Mouse (Mus musculus) T-helper 17 cell (primary cell): ENCODE measurements around the gene Adam12.

ENCODE experiments used
- in situ Hi-C, 2 experiments: fragments of 300-600 bp; cut with MboI, MseI; formaldehyde crosslinking; loops; 1 replicate in 1 of 2; 2 replicates in 1 of 2; pipeline ENCODE4 v1.15.1; 2025; ENCODE audit warnings: high pct_unique_total_duplicates in 2 of 2

Gene Adam12

DNA sequence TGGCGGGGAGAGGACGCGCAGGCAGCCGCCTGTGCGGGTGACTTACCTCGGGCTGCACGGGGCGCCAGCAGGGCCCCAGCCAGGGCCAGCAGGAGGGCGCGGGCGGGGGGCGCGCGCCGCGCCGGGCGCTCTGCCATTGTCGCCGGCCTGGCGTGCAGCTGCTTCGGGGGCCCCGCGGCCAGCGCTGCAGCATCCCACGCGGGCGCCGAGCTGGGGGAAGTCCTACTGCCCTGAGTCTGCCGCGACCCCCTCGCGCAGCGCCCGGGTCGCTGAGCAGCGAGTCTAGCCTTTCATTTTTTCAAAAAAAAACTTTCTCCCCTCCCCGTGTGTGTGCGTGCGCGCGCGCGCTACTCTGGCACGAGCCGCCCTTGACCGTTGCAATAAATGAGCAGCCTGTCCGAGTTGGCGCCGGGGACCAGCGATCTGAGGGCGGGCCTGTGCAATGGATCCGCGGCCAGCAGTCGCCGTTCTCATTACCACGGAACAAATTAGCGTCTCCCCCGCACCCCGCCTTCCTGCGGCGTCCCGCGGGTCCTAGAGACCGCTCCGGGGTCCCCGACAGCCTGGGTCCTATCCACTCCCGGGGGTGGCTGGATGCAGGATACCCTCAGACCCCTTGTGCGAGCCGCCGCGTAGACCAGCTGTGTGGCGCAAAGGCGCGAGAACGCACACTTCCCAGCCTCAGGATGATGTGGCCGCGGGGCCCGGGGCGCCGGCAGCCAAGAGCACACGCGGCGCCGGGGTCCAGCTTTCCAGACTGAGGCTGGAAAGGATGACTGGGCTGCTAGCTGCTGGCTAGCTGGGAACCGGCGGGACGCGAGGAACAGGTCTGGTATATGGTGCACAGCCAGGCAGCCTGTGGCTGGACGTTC lies 7.0 kb downstream of the Adam12 start:
- in situ Hi-C loops: loop anchor here (10.0 kb wide), 1 partner anchor 370 kb away; no protein-coding TSS in a partner anchor

DNA sequence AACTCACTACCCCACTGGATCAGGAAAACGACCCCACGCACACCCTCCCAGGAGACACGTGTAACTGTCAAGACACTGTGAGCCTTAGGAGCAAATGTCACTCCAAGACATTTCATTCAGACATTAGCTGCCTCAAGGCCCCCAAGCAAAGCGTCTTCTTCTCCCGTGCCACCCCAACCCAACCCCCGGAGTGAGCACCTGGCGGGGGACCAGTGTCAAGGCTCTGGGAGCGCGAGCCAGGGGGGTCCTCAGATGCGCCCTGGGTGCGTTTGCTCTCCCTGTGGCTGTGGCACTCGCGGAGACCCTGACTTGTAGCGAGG lies 7.6 kb downstream of the Adam12 start:
- in situ Hi-C loops: loop anchor here (10.0 kb wide), 1 partner anchor 370 kb away; no protein-coding TSS in a partner anchor

DNA sequence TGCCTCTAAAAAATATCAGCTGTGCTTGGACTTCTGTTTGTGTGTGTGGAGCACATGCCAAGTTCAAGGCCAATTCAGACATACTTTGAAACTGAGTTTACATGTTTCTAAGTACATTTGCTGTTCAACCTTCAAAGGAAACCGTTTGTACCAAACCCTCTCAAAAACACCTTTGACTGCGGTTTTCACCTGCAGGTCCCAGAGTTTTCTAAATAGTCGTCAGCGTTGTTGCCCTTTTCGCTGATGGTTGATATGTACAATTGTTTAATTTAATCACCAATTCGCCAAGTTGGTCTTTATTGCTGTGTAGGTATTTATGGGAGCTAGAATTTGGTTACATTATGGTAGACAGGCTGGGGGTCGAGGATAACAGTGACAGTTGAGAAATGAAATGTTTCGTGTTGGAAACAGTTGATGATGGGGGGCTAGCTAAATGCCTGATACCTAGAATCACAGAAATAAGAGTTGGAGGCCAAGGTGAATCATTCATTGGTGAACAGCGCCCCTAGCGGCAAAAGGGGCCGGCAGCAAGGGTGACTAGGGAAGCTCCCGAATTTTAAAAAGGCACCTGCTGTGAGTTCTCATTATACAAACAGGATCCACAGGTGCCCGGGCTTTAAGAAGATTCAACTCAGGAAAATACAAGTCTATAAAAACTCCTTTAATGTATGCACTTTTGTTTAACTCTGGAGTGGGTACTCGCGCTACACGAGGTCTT lies 8.3 kb downstream of the Adam12 start:
- in situ Hi-C loops: loop anchor here (10.0 kb wide), 1 partner anchor 369 kb away; no protein-coding TSS in a partner anchor

DNA sequence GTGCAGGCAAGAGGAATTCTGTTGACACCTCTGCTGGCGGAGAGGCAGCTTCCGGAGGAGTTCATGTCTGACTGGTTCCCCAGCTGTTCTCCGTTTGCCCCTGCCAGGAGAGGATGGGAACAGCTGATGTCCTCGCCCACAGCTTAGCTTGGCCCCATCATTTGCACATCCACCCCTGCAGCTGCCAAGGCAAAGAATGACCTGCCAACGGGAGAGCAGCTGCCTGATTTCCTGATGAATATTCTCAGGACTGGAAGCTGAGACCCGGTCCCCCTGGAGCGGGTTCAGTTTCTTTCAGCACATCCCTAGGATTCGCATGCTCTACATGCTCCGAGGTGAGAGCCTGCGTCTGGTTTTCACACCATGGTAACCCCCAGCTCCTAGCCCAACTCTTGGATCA lies 24.0 kb downstream of the Adam12 start:
- in situ Hi-C loops: no loop called here

DNA sequence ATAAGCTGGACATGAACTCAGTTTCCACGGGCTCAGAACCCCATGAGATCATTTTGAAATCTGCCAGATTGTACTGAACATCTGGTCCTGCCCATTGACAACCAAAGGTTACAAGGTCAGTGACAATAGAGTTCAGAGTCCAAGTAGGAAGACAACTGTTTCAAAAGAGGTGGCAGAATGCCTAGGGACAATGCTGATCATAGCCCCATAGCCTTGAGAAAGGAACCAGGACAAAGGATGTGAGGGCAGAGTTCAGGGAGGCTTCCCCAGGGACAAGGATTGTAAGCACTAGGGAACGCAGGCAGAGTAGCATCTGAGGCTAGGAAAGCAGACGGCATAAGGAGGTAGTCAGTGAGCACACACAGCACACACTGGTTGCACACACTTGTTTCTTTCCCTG lies 38.9 kb downstream of the Adam12 start:
- in situ Hi-C loops: no loop called here

DNA sequence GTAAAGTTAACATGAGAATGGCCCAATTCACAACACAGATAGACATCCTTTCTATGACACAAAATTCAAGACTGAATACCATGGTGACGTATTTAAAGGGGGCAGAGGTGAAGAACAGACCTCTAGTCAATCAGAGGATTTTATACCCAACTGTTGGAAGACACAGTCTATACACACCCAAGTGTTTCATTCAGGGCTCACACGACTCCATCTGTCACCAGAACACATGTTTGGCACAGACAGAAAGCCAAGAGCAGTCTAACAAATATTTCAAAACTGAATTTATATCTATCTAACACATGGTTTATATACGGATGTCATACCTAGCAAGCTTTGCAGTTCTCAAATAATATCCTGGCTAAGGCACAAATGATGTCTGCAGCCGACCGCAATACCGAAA lies 41.8 kb downstream of the Adam12 start:
- in situ Hi-C loops: no loop called here

DNA sequence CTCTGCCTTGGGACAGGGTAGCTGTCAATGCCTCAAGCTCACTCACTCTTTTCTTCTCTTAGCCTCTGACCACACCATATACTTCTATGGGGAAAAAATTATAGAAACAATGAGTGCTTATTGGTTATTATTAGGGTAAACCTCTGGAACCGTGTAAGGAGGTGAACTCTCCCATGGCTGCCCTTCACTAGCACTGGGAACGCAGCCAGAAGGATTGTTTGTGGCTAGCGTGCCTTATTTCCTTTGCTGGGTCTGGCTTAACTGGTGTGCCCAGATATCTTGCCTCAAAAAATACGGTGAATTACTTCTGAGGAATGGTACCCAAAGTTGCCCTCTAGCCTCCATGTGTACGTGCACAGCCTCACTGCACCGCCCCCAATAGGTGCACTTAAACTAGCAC lies 43.4 kb downstream of the Adam12 start:
- in situ Hi-C loops: no loop called here

DNA sequence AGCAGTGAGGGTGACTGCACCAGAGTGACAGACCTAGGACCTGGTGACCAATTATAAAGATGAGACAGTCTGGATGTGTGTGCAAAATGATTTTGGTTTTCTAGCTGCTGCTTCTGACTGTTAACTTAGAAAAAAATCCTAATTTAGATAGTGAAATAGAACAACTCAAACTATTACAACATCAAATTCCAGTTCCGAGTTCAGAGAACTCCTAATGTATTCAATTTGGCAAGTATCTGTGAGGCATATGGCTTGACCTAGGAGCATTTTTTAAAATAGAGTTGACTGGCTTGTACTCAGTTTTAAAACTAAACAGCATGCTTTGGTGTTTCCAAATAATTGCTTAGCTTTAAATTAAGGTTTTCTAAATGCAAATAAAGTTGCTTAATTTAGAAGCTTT lies 44.0 kb downstream of the Adam12 start:
- in situ Hi-C loops: no loop called here

DNA sequence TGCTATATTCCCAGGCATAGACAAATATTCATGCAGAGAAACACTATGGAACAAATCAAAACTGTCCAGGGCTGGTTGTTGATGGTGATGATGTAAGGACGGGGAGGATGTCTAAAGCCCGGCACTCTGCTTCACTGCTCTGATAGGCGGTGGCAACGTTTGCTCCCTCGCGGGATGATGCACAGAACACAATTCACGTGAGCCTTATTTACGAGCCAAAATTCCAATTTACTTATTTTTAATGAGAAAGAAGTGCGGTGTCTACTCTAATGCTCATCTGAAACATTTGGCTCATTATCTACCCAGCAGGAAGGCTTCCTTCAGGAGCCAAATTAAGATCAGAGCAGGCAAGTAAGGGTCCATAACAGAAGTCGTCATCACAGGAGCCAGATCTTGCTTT lies 45.4 kb downstream of the Adam12 start:
- in situ Hi-C loops: no loop called here

DNA sequence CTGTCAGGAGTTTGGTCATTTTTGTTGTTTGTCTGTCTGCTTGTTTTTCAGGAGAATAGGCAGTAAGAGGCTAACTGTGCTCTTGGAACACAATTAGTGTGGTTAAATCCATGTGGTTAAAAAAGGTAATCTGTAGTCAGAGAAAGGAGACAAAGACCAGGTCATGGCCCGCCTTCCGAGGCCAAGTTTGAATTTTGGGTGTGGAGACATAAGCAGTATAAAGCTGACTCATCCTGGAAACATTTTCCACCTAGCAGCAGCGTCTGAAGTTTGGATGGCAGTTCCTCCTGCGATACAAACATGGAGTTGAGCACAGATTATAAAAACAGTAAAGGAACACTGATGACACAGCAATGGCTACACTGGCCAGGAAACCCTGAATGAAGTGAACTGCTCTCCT lies 46.2 kb downstream of the Adam12 start:
- in situ Hi-C loops: no loop called here

DNA sequence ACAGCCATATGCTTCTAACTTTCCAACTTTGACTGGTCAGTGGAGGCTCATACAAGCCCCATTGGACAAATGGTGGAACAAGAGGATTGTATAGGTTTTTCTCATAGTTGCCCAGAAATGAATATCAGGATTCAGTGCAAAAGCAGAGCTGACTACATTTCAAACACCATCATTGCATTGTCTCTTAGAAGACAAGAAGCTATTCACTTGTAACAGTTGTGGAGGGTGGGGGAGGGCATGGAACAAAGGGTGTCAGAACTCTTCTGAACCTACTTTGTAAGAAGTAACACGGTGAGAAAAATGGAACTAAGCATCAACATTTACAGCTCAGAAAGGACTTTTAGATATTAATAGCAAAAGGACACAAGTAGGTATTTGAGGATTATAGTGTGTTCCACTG lies 50.2 kb downstream of the Adam12 start:
- in situ Hi-C loops: no loop called here

DNA sequence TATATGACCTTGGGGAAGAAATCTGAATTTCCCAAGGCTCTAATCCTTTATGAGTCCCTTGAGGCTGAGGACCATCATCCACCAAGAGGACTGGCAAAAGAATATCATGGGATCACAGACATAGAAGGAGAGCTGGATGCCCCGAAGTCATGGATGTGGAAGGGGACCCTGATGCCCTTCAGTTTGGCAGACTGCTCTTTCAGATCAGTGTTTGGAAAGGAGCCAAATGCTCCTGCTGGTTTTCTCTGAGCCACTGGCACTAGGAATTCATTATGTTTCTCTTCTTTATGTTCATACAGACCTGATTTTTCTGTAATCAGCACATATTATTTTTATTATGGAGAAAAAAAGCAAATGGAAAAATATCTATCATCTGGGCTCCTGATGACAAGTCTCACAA lies 50.9 kb downstream of the Adam12 start:
- in situ Hi-C loops: no loop called here

DNA sequence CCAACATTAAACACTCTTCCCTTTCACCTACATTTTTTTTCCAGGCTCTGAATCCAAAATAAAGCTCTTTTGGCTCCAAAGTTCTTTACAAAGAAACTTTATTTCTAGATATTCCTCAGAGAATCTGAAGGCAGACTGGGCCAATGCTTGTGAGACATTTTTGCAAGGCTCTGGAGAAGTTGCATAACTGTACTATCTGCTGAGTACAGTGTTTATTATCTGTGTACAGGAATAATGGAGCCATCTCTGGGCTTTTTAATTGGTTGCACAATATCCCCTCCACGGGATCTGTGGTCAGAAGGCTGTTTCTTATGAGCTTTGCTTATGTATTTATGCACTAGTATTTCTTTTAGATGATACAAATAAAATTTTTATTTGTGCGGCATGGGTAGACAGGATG lies 54.9 kb downstream of the Adam12 start:
- in situ Hi-C loops: loop anchor here in 1 of 2 experiments (10.0 kb wide), 1 partner anchor 1598 kb away; no protein-coding TSS in a partner anchor

DNA sequence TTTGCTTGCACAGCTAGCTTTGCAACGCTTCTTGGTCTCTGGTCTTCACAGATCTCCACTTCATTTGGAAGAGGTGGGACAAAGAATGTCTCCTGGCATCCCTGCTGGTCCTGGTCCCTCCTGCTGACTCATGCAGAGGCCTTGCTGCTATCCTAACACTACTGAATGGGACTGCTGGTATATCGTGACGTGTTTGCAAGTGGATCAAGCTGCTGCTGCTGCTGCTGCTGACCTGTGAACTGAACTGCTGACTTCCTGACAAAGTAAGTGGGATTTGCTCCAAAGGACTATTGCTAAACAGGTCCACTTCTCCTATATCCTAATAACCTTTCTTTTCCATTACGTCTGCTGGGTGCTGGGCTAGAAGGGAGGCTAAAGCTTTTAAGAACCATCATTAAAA lies 56.7 kb downstream of the Adam12 start:
- in situ Hi-C loops: loop anchor here in 1 of 2 experiments (10.0 kb wide), 1 partner anchor 1600 kb away; no protein-coding TSS in a partner anchor

DNA sequence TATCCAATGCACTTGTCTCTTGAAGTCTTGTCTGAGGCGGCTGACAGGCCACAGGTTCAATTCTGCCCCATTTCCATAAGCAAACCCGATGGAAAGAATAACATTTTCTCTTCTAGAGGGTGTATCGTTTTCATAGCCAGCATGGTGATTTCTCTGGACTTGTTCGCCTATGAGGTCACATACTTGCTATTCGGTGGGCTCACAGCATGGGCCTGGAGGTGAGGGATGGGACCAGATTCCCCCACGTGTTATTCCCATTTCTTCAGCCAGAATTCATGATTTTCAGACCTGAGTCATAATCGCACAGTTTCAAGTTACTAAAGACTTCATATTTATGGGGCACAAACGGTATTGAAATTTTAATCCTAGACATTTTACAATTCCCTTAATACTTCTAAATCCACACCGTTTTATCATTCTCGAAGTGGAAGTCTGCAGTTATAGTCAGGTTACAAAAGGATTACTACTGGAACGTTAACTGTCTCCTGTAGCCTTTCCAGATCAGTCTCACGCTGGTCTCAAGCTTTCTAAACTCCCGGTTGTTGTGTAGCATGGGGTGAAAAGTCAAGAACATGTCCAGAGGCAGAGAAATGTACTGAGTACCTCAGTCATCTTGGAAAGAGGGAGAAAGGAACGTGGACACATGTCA lies 58.4 kb downstream of the Adam12 start:
- in situ Hi-C loops: loop anchor here in 1 of 2 experiments (10.0 kb wide), 1 partner anchor 1601 kb away; no protein-coding TSS in a partner anchor

DNA sequence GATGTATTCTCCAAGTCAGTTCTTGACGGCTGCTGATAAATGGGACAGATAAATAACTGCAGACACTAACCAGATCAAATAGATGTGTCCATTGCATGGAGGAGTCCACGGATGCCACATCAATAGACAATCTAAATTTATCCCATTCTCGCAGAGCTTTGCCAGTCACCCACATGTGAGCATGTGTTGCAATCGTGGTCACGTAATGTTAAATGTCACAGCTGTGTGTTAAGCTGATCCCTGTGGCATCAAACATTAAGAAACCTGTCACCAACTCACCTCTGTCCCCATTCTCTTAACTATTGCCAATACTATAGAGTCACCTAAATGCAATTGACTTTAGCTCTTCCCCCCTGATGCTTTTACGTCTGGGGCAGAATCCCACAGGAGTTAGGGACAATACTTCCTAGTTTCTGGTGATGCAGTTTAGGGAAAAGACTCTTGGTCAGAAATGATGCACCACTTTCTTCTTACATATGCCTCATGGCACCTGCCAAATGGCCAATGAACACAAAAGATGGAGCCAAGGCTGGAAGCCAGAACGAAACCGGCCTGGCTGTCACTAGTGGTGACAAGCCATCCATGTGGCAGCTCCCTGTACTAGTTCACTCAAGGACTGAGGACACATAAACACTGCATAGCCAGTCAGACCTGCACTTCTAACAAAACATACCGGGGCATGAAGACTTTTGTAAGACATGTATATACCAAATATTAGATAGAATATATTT lies 61.6 kb downstream of the Adam12 start:
- in situ Hi-C loops: loop anchor here in 1 of 2 experiments (10.0 kb wide), 1 partner anchor 1604 kb away; no protein-coding TSS in a partner anchor

DNA sequence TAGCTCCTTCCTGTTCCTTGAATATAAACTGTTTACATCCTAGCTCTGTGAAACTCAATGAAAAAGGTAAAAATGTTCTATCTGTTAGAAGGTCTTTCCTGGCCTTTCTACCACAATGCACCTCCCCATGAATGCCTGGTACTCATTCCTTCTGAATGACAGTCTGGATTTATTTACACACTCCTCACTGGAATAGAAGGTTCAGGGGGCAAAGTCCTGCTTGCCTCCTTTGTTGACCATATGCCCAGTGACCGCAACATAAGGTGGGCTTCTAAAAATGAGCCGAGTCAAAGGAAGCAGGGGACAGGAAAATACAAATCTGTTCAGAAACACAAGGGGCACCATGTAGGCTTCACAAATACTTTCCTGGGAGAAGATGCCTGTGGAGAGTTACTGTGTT lies 62.2 kb downstream of the Adam12 start:
- in situ Hi-C loops: loop anchor here in 1 of 2 experiments (10.0 kb wide), 2 partner anchors 285 to 1605 kb away; no protein-coding TSS in a partner anchor

DNA sequence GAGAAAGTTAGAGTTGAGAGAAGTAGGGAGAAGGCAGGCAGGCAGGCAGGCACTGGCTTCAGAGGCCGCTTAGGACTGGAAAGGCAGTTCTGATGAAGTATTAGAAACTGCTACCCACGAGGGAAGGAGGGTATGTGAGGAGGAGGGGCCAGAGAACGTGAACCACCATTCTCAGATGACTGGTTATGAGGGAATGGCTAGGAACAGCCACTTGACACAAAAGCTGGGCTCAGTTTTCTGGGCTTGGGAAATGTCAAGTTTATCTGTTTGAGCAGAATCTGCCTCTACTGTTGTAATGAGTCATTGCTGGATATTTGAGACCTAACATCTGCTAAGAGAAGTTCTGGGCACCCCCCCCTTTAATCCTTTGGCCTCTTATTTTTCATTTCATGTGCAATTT lies 64.4 kb downstream of the Adam12 start:
- in situ Hi-C loops: loop anchor here in 1 of 2 experiments (10.0 kb wide), 1 partner anchor 287 kb away; no protein-coding TSS in a partner anchor

DNA sequence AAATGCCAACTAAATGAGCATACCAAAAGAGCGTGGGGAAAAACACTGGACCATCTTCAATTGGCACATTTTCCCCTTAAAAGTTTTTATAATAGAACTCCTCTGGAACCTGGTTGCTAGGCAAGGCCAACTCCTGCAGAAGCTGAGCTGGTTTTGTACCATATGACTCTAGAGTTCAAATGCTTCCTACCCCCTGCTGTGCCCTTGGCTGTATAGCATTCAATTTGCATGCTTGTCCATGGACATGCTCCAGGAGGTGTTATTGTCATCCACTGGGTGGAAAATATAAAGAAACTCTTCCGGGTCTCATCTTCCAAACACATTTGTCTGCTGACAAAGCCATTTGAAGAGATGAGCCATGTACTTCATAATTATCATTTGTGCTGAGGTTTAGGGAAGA lies 68.2 kb downstream of the Adam12 start:
- in situ Hi-C loops: loop anchor here in 1 of 2 experiments (10.0 kb wide), 1 partner anchor 291 kb away; no protein-coding TSS in a partner anchor

DNA sequence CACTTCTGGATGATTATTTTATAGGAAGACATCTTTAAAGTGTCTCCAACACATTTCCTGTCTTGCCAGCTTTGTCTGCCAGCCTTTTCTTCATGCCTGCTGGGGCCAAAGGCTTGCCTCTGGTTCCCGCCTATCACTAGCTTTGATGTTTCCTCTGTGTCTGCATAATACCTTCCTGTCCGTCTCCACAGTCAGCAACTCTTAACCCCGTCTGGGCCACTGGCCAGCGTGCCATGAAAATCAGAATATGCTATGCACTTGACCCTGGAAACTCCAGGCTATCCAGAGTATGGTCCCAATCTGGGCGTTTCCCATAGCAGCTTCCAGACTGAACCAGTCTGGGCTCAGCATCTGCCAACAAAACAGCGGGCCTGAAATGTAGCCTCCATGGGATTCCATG lies 69.1 kb downstream of the Adam12 start:
- in situ Hi-C loops: loop anchor here in 1 of 2 experiments (10.0 kb wide), 1 partner anchor 292 kb away; no protein-coding TSS in a partner anchor

DNA sequence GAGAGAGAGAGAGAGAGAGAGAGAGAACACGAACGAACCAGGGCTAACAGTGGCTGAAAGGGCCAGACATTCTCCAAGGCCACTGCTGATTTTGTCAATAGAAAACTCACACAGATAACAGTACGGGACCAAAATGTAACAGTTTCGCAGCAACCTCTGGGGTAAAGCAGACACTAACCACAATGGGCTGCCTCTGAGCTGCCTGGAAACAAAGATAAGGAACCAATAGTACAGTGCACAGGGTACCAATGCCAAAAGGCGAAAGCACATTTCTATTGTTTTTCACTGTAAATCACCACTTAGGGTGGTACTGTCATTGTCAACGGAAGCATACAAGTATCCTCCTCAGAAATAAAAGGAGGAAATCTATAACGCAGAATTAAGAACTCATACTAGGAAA lies 72.3 kb downstream of the Adam12 start:
- in situ Hi-C loops: loop anchor here in 1 of 2 experiments (10.0 kb wide), 1 partner anchor 295 kb away; no protein-coding TSS in a partner anchor
